Mouse (Mus musculus): ENCODE results near the gene Nfe2l2. TPM values are rescaled to one million over a fixed set of nuclear protein-coding genes. Genes with fewer than 3 reads are reported as not detected.

Nfe2l2 gene
- polyA plus RNA-seq, 1 experiment = 74.1 TPM

DNA sequence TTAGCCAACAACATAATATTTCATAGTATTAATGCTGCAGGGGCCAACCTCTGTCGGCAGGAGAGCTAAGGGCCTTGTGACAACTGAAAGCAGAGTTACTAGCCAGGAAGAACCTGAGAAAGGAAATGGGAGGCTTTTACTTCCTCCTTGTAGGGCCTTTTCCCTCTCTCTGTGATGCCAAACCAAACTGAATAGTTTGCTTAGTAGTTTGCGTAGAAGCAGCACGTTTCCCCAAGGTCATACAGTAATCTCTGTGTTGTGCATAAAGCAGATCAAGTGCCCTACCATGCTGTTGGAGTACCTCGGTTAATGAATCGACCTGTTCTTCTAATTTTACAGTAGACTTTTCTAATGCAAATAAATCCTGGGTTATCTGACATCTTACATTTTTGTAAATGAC lies 2.0 kb upstream of the Nfe2l2 start:
- no peak overlapping the region for H3K4me2 ChIP-seq (ENCODE audit: low read depth)

DNA sequence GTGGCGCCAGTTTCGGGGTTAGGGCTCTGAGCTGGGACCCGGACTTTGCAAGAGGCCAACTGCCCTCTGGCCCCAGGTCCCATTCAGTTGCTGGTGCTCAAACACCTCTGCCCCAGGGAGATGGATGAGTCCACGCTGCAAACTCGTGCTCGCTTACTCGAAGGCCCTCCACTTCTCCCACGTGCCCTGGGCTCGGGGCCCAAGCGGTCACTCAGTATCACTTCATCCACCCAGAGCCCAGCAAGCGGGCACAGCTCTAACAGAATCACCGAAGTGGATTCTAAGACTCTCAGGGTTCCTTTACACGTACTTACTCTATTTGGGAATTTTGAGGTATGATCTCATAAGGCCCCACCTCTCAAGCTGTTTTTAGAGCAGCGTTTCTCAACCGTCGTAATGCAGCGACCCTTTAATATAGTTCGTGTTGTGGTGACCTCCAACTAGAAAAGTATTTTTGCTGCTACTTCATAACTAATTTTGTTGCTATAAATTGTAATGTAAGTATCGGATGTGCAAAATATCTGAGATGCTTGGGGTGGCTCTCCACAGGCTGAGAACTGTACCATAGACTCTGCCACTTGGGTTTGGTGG lies 816 bp upstream of the Nfe2l2 start:
- Histone ChIP-seq H3K79me2 (ENCODE audit: control insufficient read depth, insufficient read depth) (peaks cover 32% of the 10 kb centered on the region), H3ac (ENCODE audit: control insufficient read depth, insufficient read length) (peak overlapping the region; percentile 84), H3K4me2 (ENCODE audit: low read depth) (peak overlapping the region; percentile 90), H3K4me3 (peak overlapping the region; percentile 89), H3K36me3 (ENCODE audit: control insufficient read depth, insufficient read depth) (no peaks in the 10 kb centered on the region), H3K27me3 (ENCODE audit: control insufficient read depth, insufficient read depth, insufficient read length) (no peaks in the 10 kb centered on the region)
- no peak for TF ChIP-seq MYOG (IDR thresholded peaks at IDR 0.05; ENCODE audit: control insufficient read depth in 1 of 3, insufficient read depth in 1 of 3, insufficient read length in 2 of 3, low read depth in 2 of 3)
- TF ChIP-seq E2F4 (IDR thresholded peaks at IDR 0.05; ENCODE audit: insufficient read depth) = no peak
- TF ChIP-seq TCF12 (IDR thresholded peaks at IDR 0.05; ENCODE audit: insufficient read depth, poor library complexity, severe bottlenecking) = no peak
- TF ChIP-seq MAX (IDR thresholded peaks at IDR 0.05; ENCODE audit: low read depth) = no peak
- TF ChIP-seq MYOD1 (IDR thresholded peaks at IDR 0.05; ENCODE audit: control insufficient read depth in 1 of 3, insufficient read length in 2 of 3, low read depth in 2 of 3) = no peak
- TF ChIP-seq REST (IDR thresholded peaks at IDR 0.05; ENCODE audit: insufficient read depth, insufficient read length) = no peak
- TF ChIP-seq SRF (IDR thresholded peaks at IDR 0.05; ENCODE audit: control insufficient read depth, insufficient read length, low read depth) = no peak
- no peak for TF ChIP-seq TCF3 (IDR thresholded peaks at IDR 0.05; ENCODE audit: insufficient read length, low read depth)
- no peak for TF ChIP-seq POLR2A (IDR thresholded peaks at IDR 0.05; ENCODE audit: insufficient read length, low read depth)
- no peak for TF ChIP-seq CEBPB (IDR thresholded peaks at IDR 0.05; ENCODE audit: insufficient read depth, poor library complexity, severe bottlenecking)
- TF ChIP-seq USF1 (IDR thresholded peaks at IDR 0.05; ENCODE audit: low read depth) = no peak

More for the DNA sequence above, 2.0 kb upstream of the Nfe2l2 start:
- Histone ChIP-seq H3ac (ENCODE audit: control insufficient read depth, insufficient read length) (no peak overlapping the region), H3K36me3 (ENCODE audit: control insufficient read depth, insufficient read depth) (no peaks in the 10 kb centered on the region), H3K4me3 (no peak overlapping the region), H3K79me2 (ENCODE audit: control insufficient read depth, insufficient read depth) (peaks cover 20% of the 10 kb centered on the region), H3K27me3 (ENCODE audit: control insufficient read depth, insufficient read depth, insufficient read length) (no peaks in the 10 kb centered on the region)
- no peak for TF ChIP-seq E2F4 (IDR thresholded peaks at IDR 0.05; ENCODE audit: insufficient read depth)
- no peak for TF ChIP-seq MAX (IDR thresholded peaks at IDR 0.05; ENCODE audit: low read depth)
- no peak for TF ChIP-seq TCF12 (IDR thresholded peaks at IDR 0.05; ENCODE audit: insufficient read depth, poor library complexity, severe bottlenecking)
- TF ChIP-seq CEBPB (IDR thresholded peaks at IDR 0.05; ENCODE audit: insufficient read depth, poor library complexity, severe bottlenecking) = no peak
- no peak for TF ChIP-seq POLR2AphosphoS2 (IDR thresholded peaks at IDR 0.05; ENCODE audit: insufficient read length, low read depth)
- TF ChIP-seq POLR2A (IDR thresholded peaks at IDR 0.05; ENCODE audit: insufficient read length, low read depth) = no peak
- no peak for TF ChIP-seq USF1 (IDR thresholded peaks at IDR 0.05; ENCODE audit: low read depth)
- TF ChIP-seq REST (IDR thresholded peaks at IDR 0.05; ENCODE audit: insufficient read depth, insufficient read length) = no peak
- TF ChIP-seq SRF (IDR thresholded peaks at IDR 0.05; ENCODE audit: control insufficient read depth, insufficient read length, low read depth) = no peak
- no peak for TF ChIP-seq MYOD1 (IDR thresholded peaks at IDR 0.05; ENCODE audit: control insufficient read depth in 1 of 3, insufficient read length in 2 of 3, low read depth in 2 of 3)
- TF ChIP-seq MYOG (IDR thresholded peaks at IDR 0.05; ENCODE audit: control insufficient read depth in 1 of 3, insufficient read depth in 1 of 3, insufficient read length in 2 of 3, low read depth in 2 of 3) = no peak
- no peak for TF ChIP-seq TCF3 (IDR thresholded peaks at IDR 0.05; ENCODE audit: insufficient read length, low read depth)

DNA sequence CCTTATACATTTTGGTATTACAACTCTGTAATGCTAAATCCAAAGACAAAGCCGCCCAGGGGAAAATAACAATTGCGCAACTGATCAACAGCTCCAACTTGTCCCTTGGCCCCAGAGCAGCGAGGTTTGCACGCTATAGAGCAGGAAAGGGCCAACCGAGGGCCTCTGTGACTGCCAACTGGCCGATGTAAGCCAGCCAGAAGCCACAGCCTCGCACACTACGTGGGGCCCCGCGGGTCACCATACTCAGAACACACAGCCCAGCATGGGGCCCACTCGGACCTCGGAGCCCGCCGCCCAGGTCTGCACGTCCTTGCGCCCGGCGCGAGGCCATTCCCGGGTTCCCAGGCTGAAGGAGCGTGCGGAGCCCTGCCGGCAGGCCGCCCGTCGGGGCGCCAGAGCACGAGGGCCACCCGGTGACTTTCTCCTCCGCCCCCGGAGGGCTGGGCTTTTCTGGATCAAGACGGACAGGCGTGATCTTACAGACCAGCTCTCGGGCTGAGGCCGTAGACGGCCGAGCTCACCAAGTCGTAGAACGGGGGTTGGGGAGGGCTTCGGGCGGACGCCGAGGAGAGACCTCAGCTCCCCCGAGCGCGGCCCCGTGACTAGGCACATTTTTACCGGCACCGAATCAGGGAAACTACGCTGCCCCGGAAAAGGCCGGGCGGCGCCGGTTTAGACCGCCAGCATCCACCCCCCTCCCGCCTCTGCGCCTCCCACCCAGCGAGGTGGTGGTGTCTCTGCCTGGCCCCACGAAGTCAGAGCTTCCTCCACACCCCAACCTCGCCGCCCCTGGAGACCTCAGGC lies 863 bp downstream of the Nfe2l2 start:
- Histone ChIP-seq H3K79me2 (ENCODE audit: control insufficient read depth, insufficient read depth) (peaks cover 48% of the 10 kb centered on the region), H3K4me3 (peak overlapping the region; percentile 89), H3ac (ENCODE audit: control insufficient read depth, insufficient read length) (peak overlapping the region; percentile 84), H3K27me3 (ENCODE audit: control insufficient read depth, insufficient read depth, insufficient read length) (no peaks in the 10 kb centered on the region), H3K36me3 (ENCODE audit: control insufficient read depth, insufficient read depth) (peaks cover 5% of the 10 kb centered on the region), H3K4me2 (ENCODE audit: low read depth) (peak overlapping the region; percentile 93)
- TF ChIP-seq POLR2AphosphoS2 (IDR thresholded peaks at IDR 0.05; ENCODE audit: insufficient read length, low read depth) (peak; percentile 68), SRF (IDR thresholded peaks at IDR 0.05; ENCODE audit: control insufficient read depth, insufficient read length, low read depth) (no peak), TCF12 (IDR thresholded peaks at IDR 0.05; ENCODE audit: insufficient read depth, poor library complexity, severe bottlenecking) (no peak), CEBPB (IDR thresholded peaks at IDR 0.05; ENCODE audit: insufficient read depth, poor library complexity, severe bottlenecking) (peak; percentile 100), REST (IDR thresholded peaks at IDR 0.05; ENCODE audit: insufficient read depth, insufficient read length) (no peak), USF1 (IDR thresholded peaks at IDR 0.05; ENCODE audit: low read depth) (no peak), TCF3 (IDR thresholded peaks at IDR 0.05; ENCODE audit: insufficient read length, low read depth) (no peak), POLR2A (IDR thresholded peaks at IDR 0.05; ENCODE audit: insufficient read length, low read depth) (peak; percentile 69), MAX (IDR thresholded peaks at IDR 0.05; ENCODE audit: low read depth) (no peak), E2F4 (IDR thresholded peaks at IDR 0.05; ENCODE audit: insufficient read depth) (no peak), MYOD1 (IDR thresholded peaks at IDR 0.05; ENCODE audit: control insufficient read depth in 1 of 3, insufficient read length in 2 of 3, low read depth in 2 of 3) (peak in 1 of 3 experiments; percentile 19), MYOG (IDR thresholded peaks at IDR 0.05; ENCODE audit: control insufficient read depth in 1 of 3, insufficient read depth in 1 of 3, insufficient read length in 2 of 3, low read depth in 2 of 3) (peak in 2 of 3 experiments; percentile 34 to 47)

DNA sequence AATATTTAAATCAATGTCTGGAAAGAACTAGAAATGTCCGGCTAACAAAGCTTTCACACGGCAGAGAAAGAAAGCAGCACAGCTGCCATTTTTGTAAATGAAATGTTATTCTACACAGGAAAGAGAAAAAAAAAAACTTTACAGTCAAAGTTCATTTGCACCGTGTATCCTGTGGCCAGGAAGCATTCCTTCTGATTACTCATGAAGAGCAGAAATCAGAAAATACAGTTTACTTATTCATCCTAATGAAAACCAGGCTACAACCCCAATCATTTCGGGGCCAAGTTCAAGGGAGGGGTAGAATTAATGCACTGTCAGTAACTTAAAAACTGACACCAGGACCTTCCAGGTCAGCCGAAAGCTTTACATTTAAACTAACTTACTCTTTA lies 1.9 kb downstream of the Nfe2l2 start:
- H3K79me2 ChIP-seq (ENCODE audit: control insufficient read depth, insufficient read depth) = peaks cover 58% of the 10 kb centered on the region
- TF ChIP-seq MYOD1 (IDR thresholded peaks at IDR 0.05; ENCODE audit: control insufficient read depth in 1 of 3, insufficient read length in 2 of 3, low read depth in 2 of 3) = no peak
- TF ChIP-seq POLR2A (IDR thresholded peaks at IDR 0.05; ENCODE audit: insufficient read length, low read depth) = no peak
- no peak for TF ChIP-seq SRF (IDR thresholded peaks at IDR 0.05; ENCODE audit: control insufficient read depth, insufficient read length, low read depth)
- no peak for TF ChIP-seq MYOG (IDR thresholded peaks at IDR 0.05; ENCODE audit: control insufficient read depth in 1 of 3, insufficient read depth in 1 of 3, insufficient read length in 2 of 3, low read depth in 2 of 3)
- TF ChIP-seq CEBPB (IDR thresholded peaks at IDR 0.05; ENCODE audit: insufficient read depth, poor library complexity, severe bottlenecking) = no peak
- no peak for TF ChIP-seq TCF3 (IDR thresholded peaks at IDR 0.05; ENCODE audit: insufficient read length, low read depth)
- TF ChIP-seq MAX (IDR thresholded peaks at IDR 0.05; ENCODE audit: low read depth) = no peak
- TF ChIP-seq REST (IDR thresholded peaks at IDR 0.05; ENCODE audit: insufficient read depth, insufficient read length) = no peak
- no peak for TF ChIP-seq POLR2AphosphoS2 (IDR thresholded peaks at IDR 0.05; ENCODE audit: insufficient read length, low read depth)
- no peak for TF ChIP-seq USF1 (IDR thresholded peaks at IDR 0.05; ENCODE audit: low read depth)
- TF ChIP-seq E2F4 (IDR thresholded peaks at IDR 0.05; ENCODE audit: insufficient read depth) = no peak
- TF ChIP-seq TCF12 (IDR thresholded peaks at IDR 0.05; ENCODE audit: insufficient read depth, poor library complexity, severe bottlenecking) = no peak

More for the DNA sequence above, 1.9 kb downstream of the Nfe2l2 start:
- Histone ChIP-seq H3K27me3 (ENCODE audit: control insufficient read depth, insufficient read depth, insufficient read length) (no peaks in the 10 kb centered on the region), H3K4me2 (ENCODE audit: low read depth) (peak overlapping the region; percentile 93), H3K4me3 (peak overlapping the region; percentile 89), H3K36me3 (ENCODE audit: control insufficient read depth, insufficient read depth) (peaks cover 5% of the 10 kb centered on the region), H3ac (ENCODE audit: control insufficient read depth, insufficient read length) (no peak overlapping the region)
